Mouse (Mus musculus): ENCODE results near the gene Cmtm5.

The Cmtm5 gene

DNA sequence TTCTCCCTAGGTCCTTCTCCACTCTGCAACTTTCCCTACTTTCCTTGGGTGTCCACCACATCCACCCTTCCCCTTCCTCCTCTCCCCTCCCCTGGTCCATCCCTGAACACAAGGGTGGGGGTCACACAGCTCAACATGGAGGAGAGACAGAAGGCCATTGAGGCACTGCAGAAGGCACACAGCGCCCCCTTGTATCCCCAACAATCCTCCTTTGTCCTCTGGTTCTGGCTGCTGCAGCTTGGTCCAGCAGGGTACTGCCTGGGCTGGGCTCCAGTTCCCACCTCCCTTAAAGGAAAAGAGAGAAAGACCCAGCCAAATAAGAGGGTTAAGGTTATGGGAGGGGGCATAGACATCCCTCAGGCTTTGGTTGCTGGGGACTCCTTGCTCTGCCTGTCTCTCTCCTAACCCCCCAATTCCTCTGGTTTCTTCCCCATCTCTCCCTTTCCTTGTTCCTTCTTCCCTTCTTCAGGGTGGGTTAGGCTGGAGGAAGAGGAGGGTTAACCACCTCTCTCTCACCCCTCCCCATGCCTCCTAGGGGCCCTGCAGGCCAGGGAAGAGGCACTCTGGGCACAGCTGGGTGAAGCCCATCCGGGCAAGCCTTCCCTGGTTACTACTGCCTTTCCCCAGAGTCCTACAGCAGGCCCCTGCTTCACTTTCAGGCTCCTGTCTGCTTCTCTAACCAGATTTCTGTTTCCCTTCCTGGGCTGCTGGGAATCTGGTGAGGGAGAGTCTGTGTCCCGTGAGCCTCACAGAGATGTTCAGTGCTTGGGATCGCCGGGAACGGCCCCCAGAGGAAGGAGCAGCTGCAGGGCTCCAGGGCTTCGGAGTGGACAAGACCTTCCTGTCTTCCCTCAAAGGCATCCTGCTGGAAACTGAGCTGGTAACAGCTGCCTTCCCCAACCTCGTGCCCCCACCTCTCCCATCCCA, at the start of gene Cmtm5:
TSS of gene Cmtm5 (plus strand) at position 358 of the 927 bp plus-strand sequence.
- DNase-seq (ENCODE audit: low spot score), result no peak

- no peak for DNase-seq (ENCODE audit: low spot score)
Observed at GRCm38 (mm10) chr14:54892200-54892599, 43.9 kb upstream of the Cmtm5 start, which contains the start of gene Pabpn1. TSS of gene Pabpn1 (plus strand) at chr14:54892500.

GRCm38 (mm10) chr14:54893651-54894181, 42.3 kb upstream of the Cmtm5 start:
- peak; percentile 99 for DNase-seq (ENCODE audit: low spot score)

- DNase-seq (ENCODE audit: low spot score), result peak; percentile 58
Observed at GRCm38 (mm10) chr14:54894296-54895151, 41.5 kb upstream of the Cmtm5 start.

DNA sequence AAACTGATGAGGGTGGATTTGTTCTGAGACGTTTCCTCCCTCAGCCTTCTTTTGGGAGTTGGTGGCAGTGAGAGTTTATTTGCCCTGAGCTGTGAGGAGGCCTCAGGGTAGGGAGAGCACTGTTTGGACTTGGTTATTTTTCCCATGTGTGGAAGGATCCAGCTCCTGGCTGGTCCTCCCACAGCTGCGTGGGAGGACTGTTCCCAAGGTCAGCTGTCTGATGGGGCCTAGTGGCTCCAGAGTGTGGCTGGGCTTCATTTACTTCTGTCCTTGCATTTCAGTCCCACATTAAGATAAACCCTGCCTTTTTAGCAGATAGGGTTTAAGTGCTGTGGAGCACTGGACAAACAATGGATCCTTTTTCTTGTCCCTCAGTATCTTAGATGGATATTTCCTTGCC, 38.6 kb upstream of the Cmtm5 start:
- peak; percentile 85 for DNase-seq (ENCODE audit: low spot score)

DNA sequence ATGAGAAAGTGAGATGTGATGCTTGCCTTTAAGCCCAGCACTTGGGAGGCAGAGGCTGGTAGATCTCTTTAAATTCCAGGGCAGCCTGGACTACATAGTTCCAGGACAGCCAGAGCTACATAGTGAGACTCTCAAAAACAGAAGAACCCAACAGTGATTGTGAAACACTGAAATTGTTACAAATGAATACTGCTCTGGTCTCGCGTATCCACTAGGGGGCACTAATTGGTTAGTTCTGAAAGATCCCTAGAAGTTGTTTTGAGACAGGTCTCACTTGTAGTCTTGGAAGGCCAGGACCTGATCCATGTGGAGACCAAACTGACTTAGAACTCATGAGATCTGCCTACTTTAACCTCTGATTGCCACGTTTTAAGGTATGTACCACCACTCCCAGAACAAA, 35.7 kb upstream of the Cmtm5 start:
- no peak for DNase-seq (ENCODE audit: low spot score)

- no peak for DNase-seq (ENCODE audit: low spot score)
Observed at GRCm38 (mm10) chr14:54903641-54904040, 32.4 kb upstream of the Cmtm5 start.

GRCm38 (mm10) chr14:54908682-54909081, 27.4 kb upstream of the Cmtm5 start:
- no peak for DNase-seq (ENCODE audit: low spot score)

DNA sequence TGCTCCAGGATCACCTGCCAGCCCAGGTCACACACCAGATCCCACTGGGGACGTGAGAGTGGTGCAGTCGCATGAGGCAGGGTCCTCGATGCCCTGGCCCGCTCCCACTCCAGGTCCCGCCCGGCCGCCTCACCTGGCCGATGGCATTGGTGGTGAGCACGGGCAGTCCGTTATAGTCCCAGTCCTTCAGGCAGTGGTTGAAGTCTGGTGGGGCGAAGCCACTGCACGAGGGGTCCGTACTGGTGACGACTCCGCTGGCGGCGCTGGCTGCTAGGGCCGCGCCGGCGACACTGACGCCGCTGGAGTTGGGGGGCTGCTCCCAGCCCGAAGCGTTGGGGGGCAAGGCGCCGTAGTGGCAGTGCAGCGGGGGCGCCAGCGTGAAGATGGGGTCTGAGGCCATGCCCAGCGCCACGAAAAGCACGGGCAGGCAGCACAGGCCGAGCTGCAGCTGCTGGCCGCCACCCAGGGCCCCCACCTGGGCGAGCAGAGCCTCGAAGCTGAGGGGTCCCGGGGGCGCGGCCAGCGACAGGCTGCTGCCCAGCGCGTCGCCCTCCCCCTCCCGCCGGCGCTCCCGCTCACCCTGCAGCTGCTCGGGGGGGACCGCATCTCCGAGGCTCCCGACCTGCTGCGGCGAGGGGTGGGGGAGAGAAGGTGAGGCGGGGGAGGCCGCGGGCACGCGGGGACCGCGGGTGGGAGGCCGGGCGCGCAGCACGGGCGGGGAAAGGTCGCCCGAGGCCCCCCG, 23.8 kb upstream of the Cmtm5 start:
- DNase-seq (ENCODE audit: low spot score), result no peak

DNA sequence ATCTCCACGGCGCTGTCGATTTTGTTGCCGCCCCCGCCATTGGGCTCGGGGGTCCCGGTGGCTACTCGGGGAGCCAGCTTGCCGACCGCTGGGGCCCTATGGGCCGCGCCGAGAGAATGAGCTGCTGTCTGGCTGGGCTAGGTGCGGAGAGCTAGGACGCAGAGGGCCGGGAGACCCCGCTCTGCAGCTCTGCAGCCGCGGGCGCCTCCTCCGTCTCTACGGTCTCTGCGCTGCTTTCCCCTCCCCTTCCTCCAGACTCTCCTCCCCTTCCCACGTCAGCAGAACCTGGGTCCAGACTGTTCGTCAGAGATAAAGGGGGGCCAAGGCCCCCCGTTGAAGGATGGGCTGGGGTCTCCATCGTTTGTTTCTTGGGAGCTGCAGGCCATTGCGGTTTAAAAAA, 23.2 kb upstream of the Cmtm5 start, which contains the start of gene Slc22a17:
TSS of gene Slc22a17 (minus strand) at position 247 of the 400 bp plus-strand sequence.
- DNase-seq (ENCODE audit: low spot score), result peak; percentile 56

GRCm38 (mm10) chr14:54913343-54913742, 22.7 kb upstream of the Cmtm5 start:
- no peak for DNase-seq (ENCODE audit: low spot score)

DNA sequence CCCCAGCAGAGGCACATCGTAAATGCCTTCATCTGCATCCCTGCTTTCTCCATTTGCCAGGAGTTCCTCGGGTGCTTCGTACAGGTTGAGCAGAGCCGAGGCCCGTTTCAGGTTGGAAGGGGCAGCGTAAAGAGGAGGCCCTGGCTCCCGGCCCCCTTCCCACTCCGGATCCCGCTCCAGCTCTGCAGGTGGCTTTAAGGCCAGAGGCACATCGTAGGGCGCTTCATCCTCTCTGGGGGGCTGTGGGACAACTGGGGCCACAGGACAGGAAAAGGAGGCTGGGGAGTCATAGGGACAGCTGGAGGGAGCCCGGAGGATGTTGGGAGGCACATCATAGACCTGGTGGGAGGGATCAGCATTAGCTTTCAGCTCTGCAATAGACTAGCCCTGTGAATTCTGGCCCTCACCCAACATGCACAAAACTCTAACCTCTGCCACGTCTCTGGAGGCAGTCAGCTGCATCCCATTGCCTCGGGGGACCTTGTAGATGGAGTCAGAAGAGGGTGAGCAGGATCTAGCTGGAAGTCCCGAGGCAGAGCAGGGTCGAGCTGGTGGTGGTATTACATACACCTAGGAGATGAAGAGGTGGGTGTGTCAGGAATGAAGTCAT, 15.9 kb upstream of the Cmtm5 start:
- no peak for DNase-seq (ENCODE audit: low spot score)

- DNase-seq (ENCODE audit: low spot score), result peak; percentile 13
Observed at GRCm38 (mm10) chr14:54924641-54925348, 11.3 kb upstream of the Cmtm5 start.

- DNase-seq (ENCODE audit: low spot score), result peak; percentile 27
Observed at GRCm38 (mm10) chr14:54925349-54926342, 10.4 kb upstream of the Cmtm5 start, which contains the start of gene Efs. TSS of gene Efs (minus strand) at chr14:54926126.

DNA sequence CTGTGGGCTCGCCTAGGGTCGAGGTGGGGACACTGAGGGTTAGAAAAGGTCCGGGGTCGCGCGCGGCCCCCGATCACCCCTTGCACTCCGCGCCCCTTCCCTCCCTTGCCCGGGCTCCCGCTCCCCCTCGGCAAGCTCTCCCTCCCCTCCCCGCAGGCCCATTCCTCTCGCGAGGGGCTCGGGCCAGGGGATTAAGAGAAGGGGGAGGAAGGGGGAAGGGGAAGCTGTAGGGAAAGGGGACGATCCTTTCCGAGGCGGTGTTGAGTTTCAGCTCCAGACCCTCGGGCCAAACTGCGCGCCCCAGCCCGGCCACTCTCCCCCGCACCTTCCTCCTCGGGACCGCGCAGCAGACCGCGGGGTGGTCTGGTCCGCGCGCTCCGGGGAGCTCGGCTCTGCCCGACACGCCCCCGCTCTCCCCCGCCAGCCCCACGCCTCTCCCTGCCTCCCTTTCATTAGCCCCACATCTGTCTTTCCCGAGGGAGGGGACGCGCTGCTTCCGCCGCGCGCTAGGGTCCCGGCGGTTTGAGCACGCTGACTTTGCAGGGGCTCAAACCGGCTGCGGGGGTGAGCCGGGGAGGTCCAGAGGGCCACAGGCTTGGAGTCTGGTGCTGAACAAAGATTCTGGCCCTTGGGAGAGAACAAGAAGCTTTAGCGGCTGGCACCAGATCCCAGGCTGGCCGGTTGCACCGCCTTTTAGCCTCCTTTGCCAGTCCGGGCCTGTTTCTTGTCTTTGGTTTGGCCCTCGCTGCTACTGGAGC, 9.5 kb upstream of the Cmtm5 start:
- peak; percentile 28 for DNase-seq (ENCODE audit: low spot score)

DNA sequence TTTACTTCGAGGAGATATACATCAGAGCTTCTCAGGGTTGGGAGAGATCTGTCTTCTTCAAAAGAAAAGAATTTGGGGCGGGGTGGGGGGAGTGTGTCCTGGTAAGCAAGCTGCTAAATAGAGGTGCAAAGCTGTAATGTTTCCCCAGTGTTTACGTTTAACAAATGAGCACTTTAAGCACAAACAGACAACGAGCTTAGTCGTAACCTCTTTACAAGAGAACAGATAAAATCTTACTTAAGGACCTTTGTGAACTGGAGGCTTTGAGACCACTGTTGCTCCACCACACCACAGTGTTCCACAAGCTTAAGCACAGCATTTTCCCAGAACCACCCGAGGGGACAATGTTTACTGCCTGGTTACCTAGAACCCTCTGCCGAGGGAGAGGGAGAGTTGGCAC, 8.8 kb upstream of the Cmtm5 start:
- DNase-seq (ENCODE audit: low spot score), result no peak

GRCm38 (mm10) chr14:54929801-54930200, 6.3 kb upstream of the Cmtm5 start:
- DNase-seq (ENCODE audit: low spot score), result no peak

- DNase-seq (ENCODE audit: low spot score), result no peak
Observed at GRCm38 (mm10) chr14:54930431-54930830, 5.6 kb upstream of the Cmtm5 start.
